Mouse (Mus musculus): ENCODE data around the gene Pdzd9. TPM values are rescaled to one million over a fixed set of nuclear protein-coding genes. Genes with fewer than 3 reads are reported as not detected.

Pdzd9 gene
- total RNA-seq, 4 experiments from 2014 or later = 0.17 to 0.39 TPM; not detected in 2

GRCm38 (mm10) chr7:120635821-120636220 is 34.3 kb downstream of the Pdzd9 start:
- no peak for DNase-seq (ENCODE audit: low spot score in 2 of 2)

- no peak for DNase-seq (ENCODE audit: low spot score in 2 of 2)
These were observed 34.8 kb downstream of the Pdzd9 start for GRCm38 (mm10) chr7:120635362-120635781.

GRCm38 (mm10) chr7:120634711-120635361 is 35.3 kb downstream of the Pdzd9 start, which contains the start of gene Uqcrc2:
Uqcrc2 (plus strand) TSS chr7:120635176.
- peak; percentile 69 to 76 for DNase-seq (ENCODE audit: low spot score in 2 of 2)

- no peak for DNase-seq (ENCODE audit: low spot score in 2 of 2)
These were observed 35.8 kb downstream of the Pdzd9 start for GRCm38 (mm10) chr7:120634301-120634700.

GRCm38 (mm10) chr7:120632518-120632917 is 37.6 kb downstream of the Pdzd9 start:
- DNase-seq (ENCODE audit: low spot score in 2 of 2) = peak in 1 of 2 experiments; percentile 19

GRCm38 (mm10) chr7:120620841-120621240 is 49.3 kb downstream of the Pdzd9 start:
- DNase-seq (ENCODE audit: low spot score in 2 of 2) = no peak

- DNase-seq (ENCODE audit: low spot score in 2 of 2) = no peak
These were observed 49.9 kb downstream of the Pdzd9 start for GRCm38 (mm10) chr7:120620075-120620771.

Other genes starting within 250 kb of the Pdzd9 start
- gene Uqcrc2, start 35.2 kb downstream of the Pdzd9 start, total RNA-seq (2022) = 100 to 1,000 TPM; 248 to 256 (median 249) TPM
- gene Mosmo, start 7.3 kb upstream of the Pdzd9 start, total RNA-seq (2022) = 10 to 100 TPM; 69.0 to 88.6 (median 73.7) TPM
- 10 to 100 TPM; 15.4 to 20.7 (median 15.9) TPM for gene Vwa3a, start 69.0 kb upstream of the Pdzd9 start, total RNA-seq (2022)
- gene Gm5737, start 142.0 kb upstream of the Pdzd9 start, total RNA-seq (2022) = under 1 TPM in 1 of 4 experiments, not detected in 3; 0.30 TPM
- 10 to 100 TPM; 28.3 to 36.3 (median 35.3) TPM for gene Eef2k, start 172.5 kb upstream of the Pdzd9 start, total RNA-seq (2022)
- 10 to 100 TPM; 25.8 to 31.6 (median 30.3) TPM for gene Polr3e, start 247.4 kb upstream of the Pdzd9 start, total RNA-seq (2022)